Mouse (Mus musculus) CH12.LX (cell line): Measurements from ENCODE around the gene Tnik.

Source experiments
- CHD1 ChIP-seq: IDR thresholded peaks from 2 replicates; pipeline ENCODE4 v1.6.1; 2012; ENCODE audit warnings: low read depth, low read length, improper control_type of control experiment, inconsistent platforms
- CTCF ChIP-seq, 2 experiments: IDR thresholded peaks in 1 of 2; conservative IDR thresholded peaks in 1 of 2; 2 replicates each; pipeline ENCODE4 v1.5.1; 2011 to 2012; ENCODE audit warnings: low read depth in 2 of 2, low read length in 2 of 2, improper control_type of control experiment in 1 of 2, inconsistent platforms in 1 of 2, mild to moderate bottlenecking in 1 of 2, moderate library complexity in 1 of 2
- E2F4 ChIP-seq: IDR thresholded peaks from 2 replicates; pipeline ENCODE4 v1.6.1; 2011; ENCODE audit warnings: low read depth, low read length, improper control_type of control experiment; ENCODE audit not compliant: insufficient replicate concordance
- EP300 ChIP-seq: IDR thresholded peaks from 2 replicates; pipeline ENCODE4 v1.6.1; 2011; ENCODE audit warnings: low read length, improper control_type of control experiment
- IRF4 ChIP-seq: IDR thresholded peaks from 2 replicates; pipeline ENCODE4 v1.6.1; 2014; ENCODE audit warnings: low read depth, mild to moderate bottlenecking, inconsistent platforms, low read length, improper control_type of control experiment
- JUND ChIP-seq: conservative IDR thresholded peaks from 2 replicates; pipeline ENCODE4 v1.6.1; 2011; ENCODE audit warnings: low read depth, low read length, improper control_type of control experiment
- KAT2A ChIP-seq: IDR thresholded peaks from 2 replicates; pipeline ENCODE4 v1.6.1; 2012; ENCODE audit warnings: low read length, improper control_type of control experiment, inconsistent platforms; ENCODE audit not compliant: insufficient replicate concordance
- MAX ChIP-seq: IDR thresholded peaks from 2 replicates; pipeline ENCODE4 v1.6.1; 2011; ENCODE audit warnings: low read length, improper control_type of control experiment
- MXI1 ChIP-seq: IDR thresholded peaks from 2 replicates; pipeline ENCODE4 v1.6.1; 2011; ENCODE audit warnings: mild to moderate bottlenecking, low read depth, low read length, improper control_type of control experiment
- POLR2A ChIP-seq: IDR thresholded peaks from 2 replicates; pipeline ENCODE4 v1.6.1; 2011; ENCODE audit warnings: low read depth, mild to moderate bottlenecking, improper control_type of control experiment, low read length
- POLR2AphosphoS2 ChIP-seq: IDR thresholded peaks from 2 replicates; pipeline ENCODE4 v1.6.1; 2011; ENCODE audit warnings: low read depth, low read length, improper control_type of control experiment
- UBTF ChIP-seq: IDR thresholded peaks from 2 replicates; pipeline ENCODE4 v1.6.1; 2012; ENCODE audit warnings: low read depth, mild to moderate bottlenecking, inconsistent platforms, low read length, improper control_type of control experiment, moderate library complexity
- USF2 ChIP-seq: conservative IDR thresholded peaks from 2 replicates; pipeline ENCODE4 v1.6.1; 2011; ENCODE audit warnings: low read depth, low read length, improper control_type of control experiment
- ZMIZ1 ChIP-seq: IDR thresholded peaks from 2 replicates; pipeline ENCODE4 v1.6.1; 2012; ENCODE audit warnings: low read depth, mild to moderate bottlenecking, inconsistent platforms, low read length, improper control_type of control experiment

- TF ChIP-seq USF2 (no peak), JUND (no peak), POLR2A (no peak), CHD1 (no peak), CTCF (conservative IDR thresholded peaks at IDR 0.05 in 1 of 2, IDR thresholded peaks at IDR 0.05 in 1 of 2; ENCODE audit: low read depth in 2 of 2, low read length in 2 of 2) (no peak), POLR2AphosphoS2 (no peak), UBTF (no peak), MXI1 (no peak), EP300 (no peak), IRF4 (no peak), E2F4 (no peak), ZMIZ1 (no peak), KAT2A (no peak), MAX (no peak)
These were observed 38.3 kb upstream of the Tnik start for GRCm38 (mm10) chr3:28224437-28225356.
